Mouse (Mus musculus): ENCODE measurements at regions not wholly inside any gene's neighbourhood (a gene's known extent, or its start where the extent isn't known, plus 50 kb on each side); places are given as distances from the start of the nearest gene placed in this dataset.
"Not testable (repeated sequence)": the region's sequence is repeated elsewhere in the genome, so short reads cannot be mapped to it uniquely, and the experiment has no call there.

- 51% methylated on average over 7 of the region's 7 CpGs for WGBS (ENCODE audit: insufficient replicate concordance)
- Histone ChIP-seq H3K4me1 (ENCODE audit: control insufficient read depth, low read depth, low read length) (no peaks in the 10 kb centered on the region), H3K9me3 (replicated peaks; ENCODE audit: control insufficient read depth, low read length) (no peaks in the 10 kb centered on the region), H3K4me2 (ENCODE audit: low read depth, low read length) (no peak overlapping the region), H3K9ac (ENCODE audit: low read depth, low read length) (no peak overlapping the region), H3K4me3 (ENCODE audit: low read depth, low read length) (no peak overlapping the region), H3K27ac (ENCODE audit: low read length) (no peak overlapping the region), H3K27me3 (ENCODE audit: control insufficient read depth, insufficient read depth, low read depth, low read length) (no peaks in the 10 kb centered on the region), H3K36me3 (ENCODE audit: control insufficient read depth, insufficient read depth) (no peaks in the 10 kb centered on the region)
- ATAC-seq (ENCODE audit: low read depth) = no peak
Measured at GRCm38 (mm10) chr9:14059228-14059779, 215.6 kb upstream of the Sesn3 start.

GRCm38 (mm10) chr9:14060257-14060656 lies 214.6 kb upstream of the Sesn3 start:
- Histone ChIP-seq H3K4me1 (ENCODE audit: control insufficient read depth, low read depth, low read length) (no peaks in the 10 kb centered on the region), H3K9me3 (replicated peaks; ENCODE audit: control insufficient read depth, low read length) (no peaks in the 10 kb centered on the region), H3K27me3 (ENCODE audit: control insufficient read depth, insufficient read depth, low read depth, low read length) (no peaks in the 10 kb centered on the region), H3K4me2 (ENCODE audit: low read depth, low read length) (no peak overlapping the region), H3K4me3 (ENCODE audit: low read depth, low read length) (no peak overlapping the region), H3K36me3 (ENCODE audit: control insufficient read depth, insufficient read depth) (no peaks in the 10 kb centered on the region), H3K27ac (ENCODE audit: low read length) (no peak overlapping the region), H3K9ac (ENCODE audit: low read depth, low read length) (no peak overlapping the region)
- no peak for ATAC-seq (ENCODE audit: low read depth)
- WGBS (ENCODE audit: insufficient replicate concordance) = 64% methylated on average over 2 of the region's 2 CpGs

GRCm38 (mm10) chr9:14061389-14061788 lies 213.5 kb upstream of the Sesn3 start:
- Histone ChIP-seq H3K9ac (ENCODE audit: low read depth, low read length) (no peak overlapping the region), H3K4me2 (ENCODE audit: low read depth, low read length) (no peak overlapping the region), H3K4me3 (ENCODE audit: low read depth, low read length) (no peak overlapping the region), H3K27ac (ENCODE audit: low read length) (no peak overlapping the region), H3K4me1 (ENCODE audit: control insufficient read depth, low read depth, low read length) (no peaks in the 10 kb centered on the region), H3K9me3 (replicated peaks; ENCODE audit: control insufficient read depth, low read length) (no peaks in the 10 kb centered on the region), H3K36me3 (ENCODE audit: control insufficient read depth, insufficient read depth) (no peaks in the 10 kb centered on the region), H3K27me3 (ENCODE audit: control insufficient read depth, insufficient read depth, low read depth, low read length) (no peaks in the 10 kb centered on the region)
- ATAC-seq (ENCODE audit: low read depth) = no peak
- WGBS (ENCODE audit: insufficient replicate concordance) = 69% methylated on average over 5 of the region's 5 CpGs

DNA sequence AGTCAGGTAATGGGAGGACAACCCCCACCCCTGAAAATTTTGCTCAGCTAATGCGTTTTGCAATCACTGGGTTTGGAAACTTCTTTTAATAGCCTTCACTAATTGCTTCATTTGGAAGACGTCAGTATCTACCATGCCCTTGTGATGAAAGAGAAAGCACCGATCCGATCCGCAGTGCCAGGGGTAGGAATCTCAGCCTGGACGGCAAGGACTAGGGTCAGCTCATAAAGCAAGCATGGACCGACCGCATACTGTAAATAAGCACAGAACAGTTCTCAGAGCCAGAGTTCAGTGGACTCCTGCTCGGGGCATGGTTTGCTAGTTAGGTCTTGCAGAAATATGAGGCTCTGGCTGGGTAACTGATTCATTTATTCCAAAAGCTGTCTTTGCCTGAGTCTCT lies 213.0 kb upstream of the Sesn3 start:
- no peak overlapping the region for H3K9ac ChIP-seq (ENCODE audit: low read depth, low read length)
- H3K4me2 ChIP-seq (ENCODE audit: low read depth, low read length) = no peak overlapping the region
- ATAC-seq (ENCODE audit: low read depth) = no peak
- WGBS (ENCODE audit: insufficient replicate concordance) = 61% methylated on average over 9 of the region's 9 CpGs
- no peak overlapping the region for H3K4me3 ChIP-seq (ENCODE audit: low read depth, low read length)
- H3K27me3 ChIP-seq (ENCODE audit: control insufficient read depth, insufficient read depth, low read depth, low read length) = no peaks in the 10 kb centered on the region
- H3K4me1 ChIP-seq (ENCODE audit: control insufficient read depth, low read depth, low read length) = no peaks in the 10 kb centered on the region
- H3K9me3 ChIP-seq (replicated peaks; ENCODE audit: control insufficient read depth, low read length) = no peaks in the 10 kb centered on the region
- no peaks in the 10 kb centered on the region for H3K36me3 ChIP-seq (ENCODE audit: control insufficient read depth, insufficient read depth)
- no peak overlapping the region for H3K27ac ChIP-seq (ENCODE audit: low read length)

GRCm38 (mm10) chr9:14062706-14063105 lies 212.2 kb upstream of the Sesn3 start:
- Histone ChIP-seq H3K4me1 (ENCODE audit: control insufficient read depth, low read depth, low read length) (no peaks in the 10 kb centered on the region), H3K9ac (ENCODE audit: low read depth, low read length) (no peak overlapping the region), H3K27ac (ENCODE audit: low read length) (no peak overlapping the region), H3K4me3 (ENCODE audit: low read depth, low read length) (no peak overlapping the region), H3K9me3 (replicated peaks; ENCODE audit: control insufficient read depth, low read length) (no peaks in the 10 kb centered on the region), H3K36me3 (ENCODE audit: control insufficient read depth, insufficient read depth) (no peaks in the 10 kb centered on the region), H3K27me3 (ENCODE audit: control insufficient read depth, insufficient read depth, low read depth, low read length) (no peaks in the 10 kb centered on the region), H3K4me2 (ENCODE audit: low read depth, low read length) (no peak overlapping the region)
- 77% methylated on average over 1 of the region's 1 CpGs for WGBS (ENCODE audit: insufficient replicate concordance)
- ATAC-seq (ENCODE audit: low read depth) = no peak

GRCm38 (mm10) chr9:14066741-14067140 lies 208.1 kb upstream of the Sesn3 start:
- 66% methylated on average over 7 of the region's 7 CpGs for WGBS (ENCODE audit: insufficient replicate concordance)

DNA sequence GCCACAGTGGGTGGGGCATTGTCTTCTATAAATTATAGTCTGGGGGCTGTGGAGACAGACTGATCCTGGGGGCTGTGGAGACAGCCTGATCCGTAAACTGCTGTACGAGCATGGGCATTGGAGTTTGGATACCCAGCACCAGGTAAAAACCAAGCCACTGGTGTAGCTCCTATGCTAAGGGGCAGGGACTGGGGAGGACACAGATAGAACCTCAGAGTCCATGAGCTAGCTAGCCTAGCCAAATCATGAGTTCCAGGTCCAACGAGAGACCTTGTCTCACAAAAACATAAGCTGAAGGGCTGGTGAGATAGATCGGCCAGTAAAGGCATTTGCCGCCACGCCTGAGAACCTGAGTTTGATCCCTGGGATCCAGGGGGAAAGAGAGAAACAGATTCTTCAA lies 205.8 kb upstream of the Sesn3 start:
- H3K9ac ChIP-seq (ENCODE audit: low read depth, low read length) = no peak overlapping the region
- no peaks in the 10 kb centered on the region for H3K27me3 ChIP-seq (ENCODE audit: control insufficient read depth, insufficient read depth, low read depth, low read length)
- H3K27ac ChIP-seq (ENCODE audit: low read length) = no peak overlapping the region
- no peak overlapping the region for H3K4me2 ChIP-seq (ENCODE audit: low read depth, low read length)
- no peaks in the 10 kb centered on the region for H3K4me1 ChIP-seq (ENCODE audit: control insufficient read depth, low read depth, low read length)
- no peaks in the 10 kb centered on the region for H3K36me3 ChIP-seq (ENCODE audit: control insufficient read depth, insufficient read depth)
- H3K4me3 ChIP-seq (ENCODE audit: low read depth, low read length) = no peak overlapping the region
- H3K9me3 ChIP-seq (replicated peaks; ENCODE audit: control insufficient read depth, low read length) = no peaks in the 10 kb centered on the region
- WGBS (ENCODE audit: insufficient replicate concordance) = 77% methylated on average over 6 of the region's 6 CpGs
- ATAC-seq (ENCODE audit: low read depth) = no peak

More at GRCm38 (mm10) chr9:14066741-14067140, 208.1 kb upstream of the Sesn3 start:
- H3K36me3 ChIP-seq (ENCODE audit: control insufficient read depth, insufficient read depth); H3K4me2 ChIP-seq (ENCODE audit: low read depth, low read length); H3K9ac ChIP-seq (ENCODE audit: low read depth, low read length); H3K4me3 ChIP-seq (ENCODE audit: low read depth, low read length); H3K27me3 ChIP-seq (ENCODE audit: control insufficient read depth, insufficient read depth, low read depth, low read length); H3K9me3 ChIP-seq (replicated peaks; ENCODE audit: control insufficient read depth, low read length); ATAC-seq (ENCODE audit: low read depth); H3K27ac ChIP-seq (ENCODE audit: low read length); H3K4me1 ChIP-seq (ENCODE audit: control insufficient read depth, low read depth, low read length): not testable (repeated sequence)

- no peaks in the 10 kb centered on the region for H3K9me3 ChIP-seq (replicated peaks; ENCODE audit: control insufficient read depth, low read length)
- no peak overlapping the region for H3K4me3 ChIP-seq (ENCODE audit: low read depth, low read length)
- H3K4me2 ChIP-seq (ENCODE audit: low read depth, low read length) = no peak overlapping the region
- 58% methylated on average over 3 of the region's 3 CpGs for WGBS (ENCODE audit: insufficient replicate concordance)
- no peaks in the 10 kb centered on the region for H3K36me3 ChIP-seq (ENCODE audit: control insufficient read depth, insufficient read depth)
- H3K27ac ChIP-seq (ENCODE audit: low read length) = no peak overlapping the region
- no peak overlapping the region for H3K9ac ChIP-seq (ENCODE audit: low read depth, low read length)
- ATAC-seq (ENCODE audit: low read depth) = no peak
- H3K4me1 ChIP-seq (ENCODE audit: control insufficient read depth, low read depth, low read length) = no peaks in the 10 kb centered on the region
- no peaks in the 10 kb centered on the region for H3K27me3 ChIP-seq (ENCODE audit: control insufficient read depth, insufficient read depth, low read depth, low read length)
Measured at GRCm38 (mm10) chr9:14069770-14070169, 205.1 kb upstream of the Sesn3 start.

DNA sequence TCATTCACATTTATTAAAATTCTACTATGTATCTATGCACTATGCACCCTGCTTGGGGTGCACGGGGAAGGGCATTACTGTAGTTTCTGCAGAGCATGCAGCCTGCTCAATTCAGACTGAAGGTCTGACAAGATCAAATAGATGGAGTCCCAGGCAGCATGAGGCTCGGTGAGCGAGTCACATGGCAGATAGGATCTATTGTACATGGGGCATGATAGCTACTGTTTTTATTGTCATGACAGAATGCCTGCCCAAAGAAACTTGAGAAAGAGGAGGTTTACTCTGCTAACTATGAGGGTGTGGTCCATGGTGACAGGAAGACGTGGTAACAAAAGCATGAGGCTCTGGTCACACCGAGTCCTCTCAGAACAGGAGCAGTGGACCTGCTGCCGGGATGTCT lies 203.1 kb upstream of the Sesn3 start:
- WGBS (ENCODE audit: insufficient replicate concordance) = 51% methylated on average over 6 of the region's 6 CpGs
- no peaks in the 10 kb centered on the region for H3K36me3 ChIP-seq (ENCODE audit: control insufficient read depth, insufficient read depth)
- H3K27me3 ChIP-seq (ENCODE audit: control insufficient read depth, insufficient read depth, low read depth, low read length) = no peaks in the 10 kb centered on the region
- no peak overlapping the region for H3K4me3 ChIP-seq (ENCODE audit: low read depth, low read length)
- H3K4me2 ChIP-seq (ENCODE audit: low read depth, low read length) = no peak overlapping the region
- ATAC-seq (ENCODE audit: low read depth) = no peak
- no peaks in the 10 kb centered on the region for H3K4me1 ChIP-seq (ENCODE audit: control insufficient read depth, low read depth, low read length)
- H3K9ac ChIP-seq (ENCODE audit: low read depth, low read length) = no peak overlapping the region
- H3K27ac ChIP-seq (ENCODE audit: low read length) = no peak overlapping the region
- no peaks in the 10 kb centered on the region for H3K9me3 ChIP-seq (replicated peaks; ENCODE audit: control insufficient read depth, low read length)
